Mouse (Mus musculus): ENCODE results near the gene Slc2a3.
"Not testable (repeated sequence)": the region's sequence is repeated elsewhere in the genome, so short reads cannot be mapped to it uniquely, and the experiment has no call there.

The Slc2a3 gene

DNA sequence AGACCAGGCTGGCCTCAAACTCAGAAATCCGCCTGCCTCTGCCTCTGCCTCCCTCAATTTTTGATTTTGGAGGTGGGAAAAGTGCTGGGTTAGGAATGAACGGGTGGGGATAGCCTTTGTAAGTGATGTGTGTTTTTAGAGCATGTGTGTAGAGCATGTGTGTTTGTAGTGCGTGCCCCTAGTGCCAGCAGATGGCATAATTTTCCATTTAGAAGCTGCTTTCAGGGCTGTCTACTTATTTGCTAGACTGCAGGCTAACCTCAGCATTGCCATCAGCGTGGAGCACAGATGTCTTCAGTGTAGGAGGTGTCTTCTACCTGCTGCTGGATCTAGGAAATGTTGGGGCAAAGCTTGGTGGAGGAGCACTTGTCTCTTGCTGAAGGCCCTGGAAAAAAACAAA is 92.6 kb downstream of the Slc2a3 start:
- no peak for DNase-seq (ENCODE audit: low spot score in 2 of 2)

DNA sequence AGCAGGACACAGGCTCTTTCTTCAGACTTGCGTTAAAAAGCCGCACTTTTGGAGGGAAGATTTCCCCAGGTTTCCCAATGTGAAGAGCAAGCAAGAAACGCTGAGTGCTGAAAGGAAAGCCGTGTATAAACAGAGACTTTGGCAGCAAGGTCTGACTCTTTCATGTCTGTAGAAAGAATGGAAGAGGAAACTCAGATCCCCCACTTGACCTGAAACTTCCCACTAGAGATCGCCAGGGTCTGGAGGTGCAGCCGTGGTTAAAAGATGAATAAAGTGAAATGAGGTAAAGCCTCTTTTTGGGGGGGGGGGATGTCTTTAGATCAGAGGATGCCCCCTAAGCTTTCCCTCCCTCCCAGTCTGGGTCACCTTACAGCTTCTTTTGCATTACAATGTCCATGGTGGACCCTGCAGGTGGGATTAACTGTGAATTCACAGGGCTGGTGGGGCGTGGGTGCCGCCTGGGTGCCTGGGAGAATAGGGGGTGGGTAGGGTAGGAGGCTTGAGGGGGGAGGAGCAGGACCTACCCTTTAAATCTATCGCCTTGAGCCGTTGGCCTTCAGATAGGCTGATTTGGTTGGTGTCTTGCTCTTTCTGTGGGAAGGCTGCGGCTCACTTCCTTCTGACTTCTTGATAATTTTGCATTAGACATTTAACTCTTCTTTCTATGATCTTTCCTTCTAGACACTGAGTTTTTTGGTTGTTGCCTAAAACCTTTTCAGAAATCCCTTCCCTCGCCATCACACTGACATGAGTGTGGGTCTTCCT is 94.2 kb downstream of the Slc2a3 start, which contains the start of gene Nanog:
TSS of gene Nanog (plus strand) at position 454 of the 765 bp plus-strand sequence.
- no peak for DNase-seq (ENCODE audit: low spot score in 2 of 2)

DNA sequence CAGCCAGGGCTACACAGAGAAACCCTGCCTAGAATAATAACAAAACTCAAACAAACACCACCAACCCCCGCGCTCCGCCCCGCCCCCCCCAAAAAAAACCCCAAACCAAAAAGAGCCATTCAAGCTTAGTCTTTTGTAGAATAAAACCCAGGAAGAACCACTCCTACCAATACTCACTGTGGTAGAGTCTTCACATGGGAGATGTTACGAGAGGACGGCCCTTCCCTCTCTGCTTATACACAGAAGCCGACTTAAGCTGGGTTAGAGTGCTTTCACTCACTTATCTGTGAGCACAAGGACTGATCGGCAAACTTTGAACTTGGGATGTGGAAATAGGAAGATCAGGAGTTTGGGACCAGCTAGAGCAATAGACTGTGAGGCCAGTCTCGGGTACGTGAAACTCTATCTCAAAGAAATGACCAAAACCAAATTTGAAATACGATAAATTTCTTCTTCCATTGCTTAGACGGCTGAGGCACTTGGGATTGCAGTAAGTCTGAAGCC is 95.1 kb downstream of the Slc2a3 start:
- no peak for DNase-seq (ENCODE audit: low spot score in 2 of 2)

DNA sequence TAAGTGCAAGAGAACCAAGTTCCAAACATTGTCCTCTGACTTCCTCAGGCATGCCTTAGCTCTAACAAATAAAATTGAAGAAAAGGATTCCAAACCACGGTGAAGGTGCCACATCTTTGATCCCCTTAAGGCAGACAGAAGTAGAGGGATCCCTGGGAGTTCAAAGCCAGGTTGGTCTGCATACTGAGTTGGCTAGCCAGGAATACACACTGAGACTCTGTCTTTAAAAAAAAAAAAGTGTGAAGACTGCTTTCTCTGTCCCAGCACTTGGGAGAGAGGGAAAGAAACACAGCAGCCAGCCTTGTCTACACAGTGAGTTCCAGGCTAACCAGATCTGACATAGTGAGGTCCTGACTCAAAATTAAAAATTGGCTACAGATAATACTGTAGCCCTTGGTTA is 97.7 kb downstream of the Slc2a3 start:
- no peak for DNase-seq (ENCODE audit: low spot score in 2 of 2)

DNA sequence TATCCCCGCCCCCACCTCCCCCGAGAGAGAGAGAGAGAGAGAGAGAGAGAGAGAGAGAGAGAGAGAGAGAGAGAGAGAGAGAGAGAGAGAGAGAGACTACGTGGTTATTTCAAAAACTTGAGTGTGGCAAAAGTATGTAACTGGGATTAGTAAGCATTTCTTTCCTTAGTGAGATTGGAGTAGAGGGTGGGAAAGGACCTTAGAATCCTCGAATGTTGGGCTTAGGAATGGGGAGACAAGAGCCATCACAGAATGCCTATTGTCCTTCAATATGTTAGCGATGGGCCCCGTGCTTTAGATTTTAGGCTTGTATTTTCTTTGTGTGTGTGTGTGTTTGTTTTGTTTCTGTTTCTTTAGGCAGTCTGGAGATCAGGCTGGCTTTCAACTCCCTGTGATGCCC is 98.2 kb downstream of the Slc2a3 start:
- DNase-seq (ENCODE audit: low spot score in 2 of 2) = no peak

DNA sequence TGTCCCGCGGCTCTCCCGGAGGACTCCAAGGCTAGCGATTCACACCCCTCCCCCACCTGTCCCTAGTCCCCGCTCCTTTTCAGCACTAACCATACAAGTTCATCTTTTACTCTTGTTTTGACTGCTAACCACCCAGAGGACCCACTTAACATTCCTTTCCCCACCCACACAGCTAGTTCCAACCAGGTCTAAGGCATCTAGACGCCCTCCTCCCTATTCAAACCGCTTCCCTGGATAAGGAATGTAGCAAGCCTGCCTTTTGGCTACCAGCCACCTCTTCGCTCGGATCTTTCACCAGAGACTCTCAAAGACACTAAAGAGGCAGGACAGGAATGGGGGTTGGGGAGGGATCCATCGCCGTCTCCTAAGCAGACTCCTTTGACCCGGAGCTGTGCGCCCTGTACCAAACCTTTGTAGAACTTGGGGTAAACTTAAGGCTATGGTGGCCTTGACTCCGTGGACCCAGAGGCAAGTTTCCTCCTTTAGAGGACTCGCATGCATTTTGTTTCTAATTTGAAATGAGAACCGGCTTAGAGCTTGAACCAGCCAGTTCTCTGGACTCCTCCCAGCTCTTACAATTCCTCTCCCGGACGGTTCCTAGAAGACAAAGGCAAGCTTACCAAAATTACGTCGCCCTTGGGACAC is 98.8 kb downstream of the Slc2a3 start:
- no peak for DNase-seq (ENCODE audit: low spot score in 2 of 2)

DNA sequence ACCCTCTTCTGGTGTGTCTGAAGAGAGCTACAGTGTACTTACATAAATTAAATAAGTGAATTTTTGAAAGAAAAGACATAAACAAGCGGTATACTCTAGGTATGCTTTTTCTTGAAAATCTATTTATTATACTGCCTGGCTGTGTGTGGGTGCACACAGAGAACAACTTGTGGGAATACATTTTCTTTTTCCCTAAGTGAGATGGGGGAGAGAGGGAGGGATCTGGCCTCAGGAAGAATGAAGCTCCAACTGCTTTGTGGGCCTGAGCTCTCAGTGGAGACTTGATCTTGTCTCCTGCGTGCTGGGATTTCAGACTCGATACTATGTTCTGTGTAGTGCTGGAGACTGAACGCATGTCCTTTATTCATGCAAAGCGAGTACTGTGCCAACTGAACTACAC is 99.6 kb downstream of the Slc2a3 start:
- no peak for DNase-seq (ENCODE audit: low spot score in 2 of 2)

DNA sequence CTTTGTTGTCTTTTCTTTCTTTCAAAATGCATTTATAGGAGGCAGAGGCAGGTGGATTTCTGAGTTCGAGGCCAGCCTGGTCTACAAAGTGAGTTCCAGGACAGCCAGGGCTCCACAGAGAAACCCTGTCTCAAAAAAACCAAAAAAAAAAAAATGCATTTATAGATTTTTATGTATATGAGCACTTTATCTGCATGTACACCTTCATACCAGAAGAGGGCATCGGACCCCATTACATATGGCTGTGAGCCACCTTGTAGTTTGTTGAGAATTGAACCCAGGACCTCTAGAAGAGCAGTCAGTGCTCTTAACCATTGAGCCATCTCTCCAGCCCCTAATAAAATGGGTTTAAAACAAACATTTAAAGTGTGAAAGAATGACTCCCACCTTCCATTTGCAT is 101.8 kb downstream of the Slc2a3 start:
- not testable (repeated sequence) for DNase-seq (ENCODE audit: low spot score in 2 of 2)

DNA sequence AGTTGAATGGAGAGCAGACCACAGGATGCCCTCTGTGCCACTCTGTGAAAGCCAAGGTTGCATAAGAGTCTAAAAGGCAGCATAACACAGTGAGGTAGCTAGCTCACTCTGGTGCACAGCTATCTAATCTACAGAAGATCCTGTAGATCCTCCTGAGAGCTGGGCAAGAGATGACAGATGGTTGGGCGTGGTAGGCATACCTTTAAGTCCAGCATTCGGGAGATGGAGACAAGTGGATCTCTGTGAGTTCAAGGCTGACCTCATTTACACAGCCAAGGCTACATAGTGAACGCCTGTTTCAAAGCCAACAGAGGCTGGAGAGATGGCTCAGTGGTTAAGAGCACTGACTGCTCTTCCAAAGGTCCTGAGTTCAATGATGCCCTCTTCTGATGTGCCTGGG is 106.0 kb downstream of the Slc2a3 start:
- no peak for DNase-seq (ENCODE audit: low spot score in 2 of 2)

DNA sequence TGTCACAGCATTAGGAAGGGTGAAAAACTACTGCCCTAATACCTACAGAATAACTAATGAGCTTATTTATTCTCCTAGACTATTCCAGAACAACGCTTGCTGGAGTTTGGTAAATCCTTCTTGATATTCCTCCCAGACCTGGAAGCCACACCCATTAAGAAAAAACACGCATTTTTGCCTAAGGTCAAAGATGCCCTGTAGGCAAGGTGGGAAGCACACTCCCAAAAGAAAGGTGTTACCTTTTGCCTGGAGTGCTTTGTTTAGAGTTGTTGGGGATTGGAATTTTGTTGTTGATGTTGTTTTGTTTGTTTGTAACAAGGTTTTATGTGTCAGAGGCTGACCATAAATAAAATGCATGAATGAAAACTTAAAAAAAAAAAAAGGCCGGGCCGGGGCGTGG is 111.4 kb downstream of the Slc2a3 start:
- no peak for DNase-seq (ENCODE audit: low spot score in 2 of 2)

DNA sequence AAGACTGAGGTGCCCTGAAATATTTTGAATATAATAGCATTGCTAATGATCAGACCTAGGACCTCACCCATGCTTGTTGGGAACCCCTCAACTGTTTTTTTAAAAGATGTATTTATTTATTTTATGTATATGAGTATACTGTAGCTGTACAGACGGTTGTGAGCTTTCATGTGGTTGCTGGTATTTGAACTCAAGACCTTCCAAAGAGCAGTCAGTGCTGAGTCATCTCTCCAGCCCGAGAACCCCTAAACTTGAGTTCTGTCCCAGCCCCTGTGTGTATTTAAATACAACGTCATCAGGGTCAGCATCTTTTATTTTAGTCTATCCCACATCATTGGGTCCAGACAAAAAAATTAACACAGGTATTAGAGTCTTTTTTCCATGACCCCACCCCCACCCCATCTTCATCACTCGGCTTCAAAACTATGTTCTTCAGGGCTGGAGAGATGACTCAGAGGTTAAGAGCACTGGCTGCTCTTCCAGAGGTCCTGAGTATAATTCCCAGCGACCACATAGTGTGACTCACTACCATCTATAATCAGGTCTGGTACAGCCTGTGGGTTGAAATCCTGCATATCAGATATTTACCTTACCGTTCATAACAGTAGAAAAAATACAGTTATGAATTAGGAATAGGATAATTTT is 111.9 kb downstream of the Slc2a3 start:
- no peak for DNase-seq (ENCODE audit: low spot score in 2 of 2)

DNA sequence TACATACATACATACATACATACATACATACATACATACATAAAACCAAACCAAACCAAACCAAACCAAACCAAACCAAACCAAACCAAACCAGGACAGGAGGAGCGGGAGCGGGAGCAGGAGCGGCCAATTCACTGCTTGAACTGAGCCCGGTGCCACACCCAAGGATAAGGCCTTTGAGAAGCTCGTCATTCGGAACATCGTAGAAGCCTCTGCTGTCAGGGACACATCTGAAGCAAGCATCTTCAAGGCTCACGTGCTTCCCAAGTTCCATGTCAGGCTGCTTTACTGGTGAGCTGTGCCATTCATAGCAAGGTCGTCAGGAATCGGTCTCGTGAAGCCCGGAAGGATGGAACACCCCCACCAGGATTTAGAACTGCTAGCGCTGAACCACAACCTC is 114.7 kb downstream of the Slc2a3 start:
- no peak for DNase-seq (ENCODE audit: low spot score in 2 of 2)

DNA sequence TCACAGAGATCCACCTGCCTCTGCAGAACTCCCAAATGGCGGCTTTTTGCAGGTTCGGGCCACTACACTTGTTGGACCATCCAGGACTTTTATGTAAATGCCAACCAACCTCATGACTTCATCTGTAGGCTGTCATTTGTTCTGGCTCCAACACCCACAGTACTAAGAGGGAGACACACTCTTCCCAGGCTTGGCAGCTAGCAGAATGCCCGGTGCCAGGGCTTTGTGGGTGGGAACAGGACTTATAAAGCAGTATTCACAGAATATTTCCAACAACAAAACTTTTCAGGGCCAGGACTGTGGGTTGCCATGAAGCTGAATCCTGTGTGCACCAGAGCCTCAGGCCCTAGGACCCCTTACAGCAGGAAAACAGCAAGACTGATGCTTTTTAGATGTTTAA is 118.8 kb downstream of the Slc2a3 start:
- DNase-seq (ENCODE audit: low spot score in 2 of 2) = peak in 1 of 2 experiments; percentile 18

Measured in frontal cortex, postnatal 10 days (tissue).